Mouse (Mus musculus) adrenal gland, postnatal 25 days (tissue): ENCODE data around the gene Slc43a2. TPM values are rescaled to one million over a fixed set of nuclear protein-coding genes. Genes with fewer than 3 reads are reported as not detected.

Experiments used
- DNase-seq: peaks from one replicate; pipeline ENCODE4 v3.0.0; 2021; ENCODE audit warnings: mixed read lengths
- microRNA-seq, 2 experiments: library from miRNA; unstranded; fragments of <30 nt; microRNA quantifications; one replicate each; pipeline ENCODE4 v1.2.0; 2021
- total RNA-seq: library from RNA; stranded (reverse); gene quantifications from 2 replicates; pipeline ENCODE4 v1.2.3, GENCODE M21; 2021

The Slc43a2 gene
- total RNA-seq, 1 experiment from 2014 or later, result 24.0 TPM

DNA sequence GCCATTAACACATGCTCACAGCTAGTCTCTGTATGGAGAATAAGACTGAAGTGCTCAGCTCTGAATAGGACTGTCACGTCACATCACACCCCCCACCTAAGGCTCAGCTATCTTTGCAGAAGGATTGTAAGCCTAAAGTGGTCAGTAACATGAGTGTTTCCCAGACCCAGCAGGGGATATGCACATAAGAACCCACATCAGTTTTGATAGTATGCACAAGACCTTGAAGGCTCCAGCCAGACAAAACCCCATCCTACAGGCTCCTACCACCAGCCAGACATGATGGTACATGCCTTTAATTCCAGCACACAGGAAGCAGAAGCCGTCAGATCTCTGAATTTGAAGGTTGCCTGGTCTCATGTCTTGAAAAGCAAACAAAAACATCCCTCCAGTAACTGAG is 78.5 kb downstream of the Slc43a2 start:
- DNase-seq, result no peak

GRCm38 (mm10) chr11:75614769-75615168 is 83.3 kb downstream of the Slc43a2 start:
- DNase-seq, result no peak

DNA sequence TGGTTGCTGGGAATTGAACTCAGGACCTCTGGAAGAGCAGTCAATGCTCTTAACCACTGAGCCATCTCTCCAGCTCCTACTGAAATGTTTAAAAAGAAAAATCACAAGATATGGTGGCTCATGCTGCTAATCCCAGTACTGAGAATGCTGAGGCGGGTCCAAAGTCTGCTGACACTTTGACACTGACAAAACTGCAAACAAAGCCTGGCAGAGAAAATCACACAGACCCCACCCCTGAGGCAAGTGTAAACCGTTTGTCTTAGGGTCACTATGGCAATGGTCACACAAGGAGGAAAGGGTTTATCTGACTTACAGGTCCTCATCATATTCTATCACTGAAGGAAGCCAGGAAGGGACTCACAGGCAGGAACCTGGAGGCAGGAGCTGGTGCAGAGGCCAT is 84.1 kb downstream of the Slc43a2 start:
- no peak for DNase-seq

DNA sequence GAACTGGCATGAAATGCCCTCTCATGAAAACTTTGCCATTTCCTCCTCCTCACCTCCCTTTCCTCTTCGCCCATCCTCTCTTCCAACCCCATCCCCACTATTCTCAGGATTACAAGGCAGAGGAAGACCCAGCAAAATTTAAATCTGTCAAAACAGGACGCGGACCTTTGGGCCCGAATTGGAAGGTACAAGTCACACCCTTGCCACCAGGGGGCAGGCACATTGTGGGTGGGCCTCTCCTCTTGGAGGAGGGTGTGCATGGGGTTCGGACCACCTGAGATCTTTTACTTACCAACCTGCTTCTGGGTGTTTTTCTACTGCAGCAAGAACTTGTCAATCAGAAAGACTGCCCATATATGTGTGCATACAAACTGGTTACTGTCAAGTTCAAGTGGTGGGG is 87.6 kb downstream of the Slc43a2 start:
- DNase-seq, result no peak

GRCm38 (mm10) chr11:75620136-75620780 is 88.8 kb downstream of the Slc43a2 start:
- DNase-seq, result peak; percentile 73

DNA sequence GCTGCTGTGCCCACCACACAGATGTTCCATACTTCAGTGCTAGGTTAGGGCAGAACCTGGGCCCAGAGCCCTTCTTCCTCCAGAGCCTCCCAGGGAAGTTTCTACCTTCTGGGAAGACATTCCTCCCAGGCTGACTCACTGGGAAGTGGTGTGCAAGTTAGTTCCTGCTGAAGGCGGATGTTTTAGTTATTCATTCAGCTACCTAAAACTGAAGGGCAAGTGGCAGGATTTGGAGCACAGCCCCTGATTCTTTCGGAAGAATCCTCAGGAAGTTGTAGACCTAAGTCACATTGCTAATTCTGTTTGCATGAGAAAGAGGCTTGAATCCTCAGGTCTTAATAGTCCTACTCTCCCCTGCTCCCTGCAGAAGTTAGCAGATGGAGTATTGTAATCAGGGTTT is 89.9 kb downstream of the Slc43a2 start:
- no peak for DNase-seq

- DNase-seq, result no peak
Measured at GRCm38 (mm10) chr11:75622588-75623329, 91.3 kb downstream of the Slc43a2 start.

GRCm38 (mm10) chr11:75624102-75624554 is 92.6 kb downstream of the Slc43a2 start:
- no peak for DNase-seq

DNA sequence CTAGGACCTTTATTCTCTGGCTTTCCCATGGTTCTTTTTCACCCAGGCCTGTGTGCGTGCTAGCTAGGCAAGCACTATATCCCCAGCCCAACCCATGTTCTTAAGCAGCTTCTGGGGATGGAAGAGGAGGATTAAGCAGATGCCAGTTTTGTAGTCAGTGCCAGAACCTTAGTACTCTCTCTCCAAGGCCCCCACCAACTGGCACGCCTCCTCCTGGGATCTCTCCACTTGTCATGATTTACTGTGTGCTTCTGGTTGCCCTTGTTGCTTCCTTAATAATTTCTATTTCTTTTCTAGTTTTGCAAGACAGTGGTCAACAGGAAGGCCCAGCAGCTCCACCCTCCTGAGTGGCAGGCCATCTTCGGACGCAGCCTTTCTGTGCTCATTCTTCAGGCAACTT is 94.3 kb downstream of the Slc43a2 start:
- DNase-seq, result no peak

Small RNA genes lying within 50 kb of the gene (microRNA-seq; reads per million reads assigned to microRNA genes)
- 0 reads per million in 2 experiments for gene Mir3971

Other genes with a start within 250 kb of the Slc43a2 start
- gene Rpa1, start 183.4 kb upstream of the Slc43a2 start, total RNA-seq, result 45.4 and 59.6 TPM in 2 replicates
- gene Smyd4, start 183.3 kb upstream of the Slc43a2 start, total RNA-seq, result 7.0 and 9.3 TPM in 2 replicates
- gene Serpinf1, start 109.0 kb upstream of the Slc43a2 start, total RNA-seq, result 12.4 and 23.9 TPM in 2 replicates
- 7.7 TPM in 1 of 2 replicates, not detected in the other for gene Serpinf2, start 92.1 kb upstream of the Slc43a2 start, total RNA-seq
- gene Wdr81, start 77.0 kb upstream of the Slc43a2 start, total RNA-seq, result 21.9 and 23.5 TPM in 2 replicates
- 16.2 and 16.8 TPM in 2 replicates for gene Tlcd2, start 70.0 kb upstream of the Slc43a2 start, total RNA-seq
- gene Prpf8, start 44.9 kb upstream of the Slc43a2 start, total RNA-seq, result 147 and 166 TPM in 2 replicates
- 12.7 and 14.6 TPM in 2 replicates for gene Rilp, start 21.6 kb upstream of the Slc43a2 start, total RNA-seq
- 9.4 and 10.0 TPM in 2 replicates for gene Scarf1, start 18.2 kb upstream of the Slc43a2 start, total RNA-seq
- 182 and 184 TPM in 2 replicates for gene Pitpna, start 56.4 kb downstream of the Slc43a2 start, total RNA-seq
- 40.6 and 61.6 TPM in 2 replicates for gene Inpp5k, start 99.3 kb downstream of the Slc43a2 start, total RNA-seq
- 157 and 166 TPM in 2 replicates for gene Myo1c, start 118.8 kb downstream of the Slc43a2 start, total RNA-seq
- 112 and 117 TPM in 2 replicates for gene Crk, start 147.6 kb downstream of the Slc43a2 start, total RNA-seq
- 594 and 621 TPM in 2 replicates for gene Ywhae, start 201.2 kb downstream of the Slc43a2 start, total RNA-seq